Mouse (Mus musculus) 416B (cell line): Measurements from ENCODE around the gene Tnrc6b.
"Not testable (repeated sequence)": the region's sequence is repeated elsewhere in the genome, so short reads cannot be mapped to it uniquely, and the experiment has no call there.

Experiments used
- DNase-seq: peaks from one replicate; pipeline ENCODE4 v3.0.0; 2011; ENCODE audit warnings: low read depth

The Tnrc6b gene

DNA sequence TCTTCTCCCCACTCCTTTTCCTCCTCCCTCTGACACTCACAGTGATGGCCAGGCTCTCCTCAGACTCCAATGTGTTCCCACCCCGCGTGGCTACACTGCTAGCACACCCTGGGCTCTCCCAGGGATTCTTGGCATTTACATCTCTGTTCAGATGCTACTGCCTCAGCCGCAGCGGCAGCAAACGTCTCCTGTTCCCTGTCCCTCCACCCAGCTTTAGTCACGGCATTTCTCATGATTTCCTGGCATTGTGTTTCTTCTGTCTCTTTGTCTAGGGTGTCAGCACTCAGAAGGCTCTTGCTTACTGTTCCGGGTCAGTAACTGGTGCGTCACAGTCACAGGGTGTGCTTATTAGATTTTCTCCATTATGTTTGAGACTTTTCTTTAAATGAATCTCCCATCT is 138.9 kb downstream of the Tnrc6b start:
- no peak for DNase-seq

DNA sequence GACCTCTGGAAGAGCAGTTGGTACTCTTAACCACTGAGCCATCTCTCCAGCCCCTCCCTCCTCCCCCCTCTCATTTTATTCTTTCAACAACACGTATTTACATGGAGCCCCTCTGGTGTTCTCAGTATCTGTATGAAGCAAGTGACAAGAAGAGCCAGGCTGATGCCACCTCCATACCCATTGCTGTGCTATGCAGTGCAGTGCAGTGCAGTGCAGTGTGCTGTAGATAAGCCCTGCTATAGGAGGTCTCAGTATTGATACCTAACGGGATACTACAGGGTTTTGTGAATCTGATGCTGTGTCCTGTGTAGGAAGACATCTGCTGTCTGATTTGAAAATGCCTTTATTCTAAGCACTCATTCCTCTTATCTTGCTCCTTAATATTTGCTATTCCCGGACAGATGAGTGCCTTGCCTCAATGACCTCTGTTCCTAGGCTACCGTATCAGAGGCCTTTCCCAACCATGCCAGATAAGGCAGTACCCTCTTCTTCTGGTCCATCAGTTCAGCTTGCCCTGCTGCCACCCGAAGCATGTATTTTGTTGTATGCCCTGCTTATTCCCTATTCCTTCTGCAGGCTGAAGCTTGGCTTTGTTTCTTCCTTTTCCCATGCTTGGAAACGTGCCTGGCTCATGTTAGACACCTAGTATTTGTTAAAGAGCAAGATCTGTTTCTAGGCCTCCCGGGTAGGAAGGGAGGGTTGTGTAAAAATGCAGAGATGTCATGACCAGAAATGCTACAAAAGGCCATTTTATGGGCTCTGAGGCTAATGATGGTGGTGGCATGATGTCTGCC is 139.8 kb downstream of the Tnrc6b start:
- no peak for DNase-seq

DNA sequence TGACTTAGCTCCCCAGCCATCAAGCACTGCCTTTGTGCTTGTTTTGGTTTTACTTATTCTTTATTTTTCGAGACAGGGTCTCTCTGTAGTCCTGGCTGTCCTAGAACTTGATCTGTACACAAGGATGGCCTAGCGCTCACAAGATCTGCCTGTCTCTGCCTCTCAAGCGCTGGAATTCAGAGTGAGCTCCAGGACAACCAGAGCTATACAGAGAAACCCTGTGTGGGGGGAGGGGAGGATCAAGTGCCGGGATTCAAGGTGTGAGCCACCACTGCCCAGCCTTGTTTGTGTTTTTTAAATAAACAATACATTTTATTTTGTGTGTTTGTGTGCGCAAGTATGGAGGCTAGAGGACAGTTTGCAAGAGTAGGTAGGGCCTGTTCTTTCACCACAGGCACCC is 141.0 kb downstream of the Tnrc6b start:
- DNase-seq: no peak

DNA sequence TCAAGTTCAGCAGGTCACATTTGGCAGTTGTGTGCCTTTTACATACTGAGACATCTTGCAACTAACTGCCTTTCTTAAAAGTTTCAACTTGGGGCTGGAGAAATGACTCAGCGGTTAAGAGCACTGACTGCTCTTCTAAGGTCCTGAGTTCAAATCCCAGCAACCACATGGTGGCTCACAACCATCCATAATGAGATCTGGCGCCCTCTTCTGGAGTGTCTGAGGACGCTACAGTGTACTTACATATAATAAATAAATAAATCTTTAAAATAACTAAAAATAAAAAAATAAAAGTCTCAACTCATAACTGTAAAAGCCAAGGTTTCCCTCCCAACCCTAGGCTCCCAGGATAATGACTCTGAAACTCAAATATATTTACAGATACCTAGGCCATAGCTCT is 141.4 kb downstream of the Tnrc6b start:
- not testable (repeated sequence) for DNase-seq

DNA sequence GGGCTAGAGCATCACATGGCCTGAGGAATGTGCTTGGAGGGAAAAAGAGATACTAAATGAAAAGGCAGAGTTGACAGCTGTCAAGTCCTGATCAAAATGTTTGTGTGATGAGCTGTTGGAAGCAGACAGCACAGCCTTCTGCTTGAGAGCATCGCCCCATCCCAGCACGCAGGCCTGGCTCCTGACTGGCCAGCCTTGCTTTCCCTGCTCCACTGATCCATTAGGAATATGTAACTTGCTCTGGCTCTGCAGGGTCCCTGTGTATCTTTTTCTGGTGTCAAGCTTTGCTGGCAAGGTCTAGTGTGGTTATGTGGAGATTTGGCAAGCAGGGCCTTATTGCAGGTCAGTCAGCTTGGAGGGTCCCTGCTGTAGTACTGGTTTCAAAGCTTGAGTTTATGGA is 148.3 kb downstream of the Tnrc6b start:
- no peak for DNase-seq

DNA sequence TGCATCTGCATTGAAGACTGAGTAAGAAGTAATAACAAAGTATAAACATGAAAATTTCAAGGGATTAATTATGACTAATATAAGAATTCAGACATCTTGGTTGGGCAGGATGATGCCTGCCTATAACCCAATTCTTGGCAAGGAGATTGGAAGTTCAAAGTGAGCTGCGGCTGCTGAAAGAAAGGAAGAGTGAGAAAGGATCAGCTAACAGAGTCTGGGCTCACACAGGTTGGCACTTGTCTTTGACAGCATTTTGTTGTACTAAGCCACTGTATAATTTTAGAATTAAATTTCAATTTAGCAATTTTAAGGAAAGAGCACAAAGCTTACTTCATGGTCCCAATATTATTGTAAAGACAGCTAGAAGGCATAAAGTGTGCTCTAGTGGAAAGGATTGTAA is 150.2 kb downstream of the Tnrc6b start:
- no peak for DNase-seq

DNA sequence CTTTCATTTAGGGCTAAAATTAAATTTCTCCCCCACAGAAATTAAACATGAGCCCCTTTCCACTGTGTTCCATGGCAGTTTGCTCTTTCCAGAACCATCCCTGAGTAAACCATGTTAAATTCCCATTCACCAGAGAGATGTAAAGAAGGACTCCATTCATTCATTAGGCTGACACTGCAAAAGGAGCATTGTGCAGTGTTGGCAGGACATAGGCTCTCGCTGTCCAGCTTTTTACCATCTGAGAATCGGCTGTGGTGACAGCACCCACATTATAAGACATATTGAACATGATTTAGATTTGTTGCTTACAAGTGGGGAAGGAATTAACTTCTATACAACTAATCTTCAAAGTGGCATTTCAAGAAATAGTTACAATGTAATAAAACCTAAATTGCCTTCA is 150.9 kb downstream of the Tnrc6b start:
- DNase-seq: no peak

DNA sequence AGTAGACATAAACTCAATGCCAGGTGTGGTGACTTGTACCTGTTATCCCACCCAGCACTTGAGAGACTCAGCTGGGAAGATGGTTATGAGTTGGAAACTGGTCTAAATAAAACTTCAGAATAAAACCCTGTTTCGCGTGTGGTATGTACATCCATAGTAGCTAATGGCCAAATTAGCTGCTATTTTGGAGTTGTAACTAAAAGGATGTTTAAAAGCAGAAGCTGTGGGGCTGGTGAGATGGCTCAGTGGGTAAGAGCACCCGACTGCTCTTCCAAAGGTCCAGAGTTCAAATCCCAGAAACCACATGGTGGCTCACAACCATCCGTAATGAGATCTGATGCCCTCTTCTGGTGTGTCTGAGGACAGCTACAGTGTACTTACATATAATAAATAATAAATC is 157.5 kb downstream of the Tnrc6b start:
- not testable (repeated sequence) for DNase-seq

DNA sequence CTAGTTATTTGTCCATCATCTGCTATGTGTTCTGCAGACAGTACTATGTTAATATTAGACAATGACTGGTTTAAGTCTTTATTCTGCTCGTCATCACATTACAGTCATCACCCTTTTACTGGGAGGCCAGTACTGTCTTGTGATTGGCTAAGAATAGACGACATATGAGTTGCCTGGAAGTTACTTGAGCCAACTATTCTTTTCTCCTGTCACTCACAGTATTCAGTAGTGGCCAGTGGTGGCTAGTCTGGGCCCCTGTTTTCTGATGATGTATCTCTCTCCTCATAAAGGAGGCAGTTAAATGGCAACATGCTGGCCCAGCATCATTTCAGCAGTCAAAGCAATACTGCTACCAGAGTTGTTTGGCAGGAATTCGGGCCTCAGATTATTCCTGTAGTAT is 163.6 kb downstream of the Tnrc6b start:
- DNase-seq: no peak

DNA sequence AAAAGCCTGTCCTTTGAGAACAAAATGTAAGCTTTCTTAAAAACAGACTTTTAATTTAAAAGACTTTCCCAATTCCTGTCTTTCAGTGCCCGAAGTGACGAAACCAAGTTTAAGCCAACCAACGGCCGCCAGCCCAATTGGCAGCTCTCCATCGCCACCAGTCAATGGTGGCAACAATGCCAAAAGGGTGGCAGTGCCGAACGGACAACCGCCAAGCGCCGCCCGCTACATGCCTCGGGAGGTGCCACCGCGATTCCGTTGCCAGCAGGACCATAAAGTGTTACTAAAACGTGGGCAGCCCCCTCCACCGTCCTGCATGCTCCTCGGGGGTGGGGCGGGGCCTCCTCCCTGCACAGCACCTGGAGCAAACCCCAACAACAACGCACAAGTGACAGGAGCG is 165.1 kb downstream of the Tnrc6b start:
- no peak for DNase-seq

DNA sequence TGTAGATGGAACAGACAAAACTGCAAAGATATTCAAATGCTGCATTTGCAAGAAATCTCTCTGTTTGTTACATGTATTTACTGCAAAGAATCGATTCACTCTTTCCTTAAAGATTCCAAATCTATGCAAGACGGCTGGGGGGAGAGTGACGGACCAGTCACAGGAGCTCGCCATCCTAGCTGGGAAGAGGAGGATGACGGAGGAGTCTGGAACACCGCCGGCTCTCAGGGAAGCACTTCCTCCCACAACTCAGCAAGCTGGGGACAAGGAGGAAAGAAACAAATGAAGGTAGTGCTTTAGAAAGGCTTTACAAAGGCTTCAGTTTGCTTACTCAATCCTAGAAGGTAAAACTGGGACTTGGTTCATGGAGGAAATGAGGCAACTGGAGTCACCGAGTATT is 173.0 kb downstream of the Tnrc6b start:
- no peak for DNase-seq

DNA sequence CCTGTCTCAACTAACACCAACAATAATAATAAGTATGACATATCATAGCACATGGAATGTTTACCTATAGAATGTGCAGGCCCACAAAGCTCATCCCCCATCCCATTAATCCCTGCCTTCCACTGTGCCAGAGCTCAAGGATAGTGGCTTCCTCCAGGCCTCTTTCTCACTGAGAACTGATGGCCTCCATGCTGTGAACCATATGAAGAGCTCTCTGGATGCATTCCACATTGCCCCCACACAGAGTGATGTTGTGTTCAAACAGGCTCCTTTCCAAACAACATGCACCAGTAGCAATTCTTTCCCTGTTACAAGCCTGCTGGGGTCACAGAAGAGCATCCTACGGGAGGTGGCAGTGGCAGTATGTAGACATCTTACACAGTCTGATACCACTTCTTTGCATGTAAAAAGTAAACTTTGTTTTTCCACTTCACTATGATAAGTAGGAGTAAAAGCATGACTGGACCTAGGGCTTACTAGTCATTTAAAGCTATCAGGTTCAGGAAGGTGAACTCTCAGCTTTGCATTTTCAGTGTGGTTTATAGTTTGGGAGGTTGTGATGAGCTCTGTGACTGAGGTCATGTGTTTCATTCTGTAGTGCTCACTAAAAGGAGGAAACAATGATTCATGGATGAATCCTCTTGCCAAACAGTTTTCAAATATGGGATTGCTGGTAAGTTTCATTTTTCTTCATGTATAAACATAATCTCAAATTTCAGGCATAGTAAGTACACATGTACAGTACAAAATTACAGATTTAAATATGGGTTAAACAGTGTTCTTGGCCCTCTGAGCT is 175.4 kb downstream of the Tnrc6b start:
- peak; percentile 63 for DNase-seq

DNA sequence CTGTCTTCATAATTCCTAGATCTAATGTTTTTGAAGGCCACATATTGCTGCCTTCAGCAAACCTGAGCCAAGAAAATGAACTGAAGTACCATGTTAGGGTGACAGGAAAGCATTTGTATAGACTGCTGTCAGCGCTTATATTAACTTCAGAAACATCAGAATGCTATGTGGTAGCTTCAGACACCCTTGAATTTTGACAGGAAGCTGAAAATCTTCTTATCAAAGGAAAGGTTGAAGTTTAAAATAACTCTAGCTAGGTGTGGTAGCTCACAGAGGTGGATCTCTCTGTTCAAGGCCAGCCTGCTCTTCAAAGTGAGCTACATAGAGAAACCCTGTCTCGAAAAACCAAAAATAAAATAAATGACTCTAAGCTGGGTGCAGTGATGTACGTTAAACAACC is 181.2 kb downstream of the Tnrc6b start:
- DNase-seq: no peak

DNA sequence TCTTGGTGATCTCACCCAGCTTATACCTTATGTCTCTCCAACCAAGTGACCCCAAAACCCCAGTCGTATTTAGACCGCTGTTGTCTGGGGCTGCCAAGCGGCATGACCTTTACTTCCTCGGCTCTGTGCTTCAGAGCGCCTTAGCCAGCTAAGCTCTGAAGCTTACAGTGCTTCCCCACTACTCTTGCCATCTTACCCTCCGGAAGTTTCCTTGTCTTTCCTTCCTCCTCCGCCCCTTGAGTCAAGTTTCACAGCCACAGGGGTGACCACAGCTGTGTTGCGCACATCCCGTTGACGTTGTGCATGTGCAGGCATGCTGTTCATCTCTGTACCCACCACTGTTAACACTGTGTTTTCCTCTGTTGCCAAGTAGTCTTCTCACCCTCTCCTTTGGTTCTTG is 185.6 kb downstream of the Tnrc6b start:
- DNase-seq: peak; percentile 73

DNA sequence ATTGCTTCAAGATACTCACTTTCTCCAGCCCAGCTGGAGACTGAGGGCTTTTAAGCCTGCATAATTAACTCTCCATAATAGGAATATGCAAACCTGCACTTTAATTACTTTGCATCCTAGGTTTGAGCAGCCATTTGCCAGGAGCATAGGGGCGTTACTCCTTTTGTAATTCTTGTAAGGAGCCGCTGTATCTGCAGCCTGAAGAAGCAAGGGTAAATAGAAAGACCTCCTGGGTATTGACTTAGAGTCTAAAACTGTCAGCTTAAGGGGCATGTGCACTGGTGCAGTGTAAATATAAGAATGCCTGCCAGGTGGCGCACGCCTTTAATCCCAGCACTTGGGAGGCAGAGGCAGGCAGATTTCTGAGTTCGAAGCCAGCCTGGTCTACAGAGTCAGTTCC is 186.8 kb downstream of the Tnrc6b start:
- no peak for DNase-seq

DNA sequence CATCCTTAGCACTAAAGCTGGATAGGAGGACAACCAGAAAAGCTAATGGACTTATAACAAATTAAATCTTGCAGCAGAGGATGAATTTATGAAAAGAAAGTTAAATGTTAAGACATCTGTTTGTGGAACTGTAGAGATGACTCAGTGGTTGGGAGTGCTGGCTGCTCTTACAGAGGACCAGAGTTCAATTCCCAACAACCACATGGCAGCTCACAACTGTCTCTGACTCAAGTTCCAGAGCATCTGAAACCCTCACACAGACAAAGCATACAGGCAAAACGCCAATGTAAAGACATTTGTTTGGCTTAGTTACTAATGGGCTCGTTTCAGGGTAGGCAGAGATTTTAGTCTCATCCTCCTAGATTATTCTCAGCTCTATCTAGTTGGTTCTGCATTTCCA is 188.7 kb downstream of the Tnrc6b start:
- no peak for DNase-seq

DNA sequence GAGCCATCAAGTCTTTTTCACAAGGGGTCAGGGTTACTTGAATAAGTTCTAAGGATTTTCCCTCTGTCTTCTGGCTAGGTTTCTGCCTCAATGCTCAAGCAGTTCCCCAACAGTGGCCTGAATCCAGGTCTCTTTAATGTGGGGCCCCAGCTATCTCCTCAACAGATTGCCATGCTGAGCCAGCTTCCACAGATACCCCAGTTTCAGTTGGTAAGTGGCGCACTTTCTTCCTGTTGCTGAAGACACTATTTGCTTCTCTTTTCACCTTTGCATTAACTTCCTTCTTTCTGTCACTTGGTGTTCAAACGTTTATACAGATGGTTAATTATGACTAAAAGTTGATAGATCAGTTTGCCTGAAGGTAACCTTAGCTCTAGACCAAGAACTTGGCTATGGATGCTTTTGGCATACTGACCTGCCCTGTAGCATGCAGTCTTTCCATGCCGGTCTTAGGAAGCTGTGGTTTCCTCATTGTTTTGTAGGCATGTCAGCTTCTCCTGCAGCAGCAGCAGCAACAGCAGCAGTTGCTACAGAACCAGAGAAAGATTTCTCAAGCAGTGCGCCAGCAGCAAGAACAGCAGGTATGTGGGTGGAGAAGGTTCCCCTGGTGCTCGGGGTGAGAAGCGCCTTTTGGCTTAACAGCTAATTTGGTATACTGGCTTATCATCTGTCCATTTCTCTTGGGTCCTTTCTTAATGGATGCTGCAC is 190.8 kb downstream of the Tnrc6b start:
- DNase-seq: peak; percentile 59

DNA sequence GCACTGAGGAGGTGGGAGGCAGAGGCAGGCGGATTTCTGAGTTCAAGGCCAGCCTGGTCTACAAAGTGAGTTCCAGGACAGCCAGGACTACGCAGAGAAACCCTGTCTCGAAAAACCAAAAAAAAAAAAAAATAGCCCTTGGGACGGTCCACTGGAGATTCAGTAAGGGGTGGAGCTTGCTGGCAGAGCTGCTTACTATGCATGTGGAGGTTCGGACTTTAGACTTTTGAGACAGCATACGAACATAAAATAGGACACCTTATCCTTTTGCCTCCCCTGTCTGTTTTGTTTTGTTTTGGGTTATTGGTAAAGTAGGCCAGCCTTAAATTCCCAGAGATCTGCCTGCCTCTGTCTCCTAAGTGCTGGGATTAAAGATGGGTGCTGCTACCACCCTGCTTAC is 193.7 kb downstream of the Tnrc6b start:
- DNase-seq: not testable (repeated sequence)

DNA sequence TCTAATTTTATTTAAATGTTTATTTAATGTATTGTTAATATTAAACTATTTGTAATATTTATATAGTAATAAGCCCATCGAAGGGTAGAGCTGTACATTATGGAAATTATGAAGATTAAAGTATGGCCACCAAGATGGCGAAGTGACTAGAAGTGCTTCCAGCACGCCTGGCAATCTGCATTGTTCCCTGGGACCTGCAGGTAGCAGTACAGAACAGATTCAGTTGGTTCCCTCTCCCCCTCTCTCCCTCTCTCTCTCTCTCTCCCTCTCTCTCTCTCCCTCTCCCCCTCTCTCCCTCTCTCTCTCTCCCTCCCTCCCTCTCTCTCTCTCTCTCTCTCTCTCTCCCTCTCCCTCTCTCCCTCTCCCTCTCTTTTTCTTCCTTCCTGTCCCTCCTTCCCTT is 199.1 kb downstream of the Tnrc6b start:
- DNase-seq: no peak

DNA sequence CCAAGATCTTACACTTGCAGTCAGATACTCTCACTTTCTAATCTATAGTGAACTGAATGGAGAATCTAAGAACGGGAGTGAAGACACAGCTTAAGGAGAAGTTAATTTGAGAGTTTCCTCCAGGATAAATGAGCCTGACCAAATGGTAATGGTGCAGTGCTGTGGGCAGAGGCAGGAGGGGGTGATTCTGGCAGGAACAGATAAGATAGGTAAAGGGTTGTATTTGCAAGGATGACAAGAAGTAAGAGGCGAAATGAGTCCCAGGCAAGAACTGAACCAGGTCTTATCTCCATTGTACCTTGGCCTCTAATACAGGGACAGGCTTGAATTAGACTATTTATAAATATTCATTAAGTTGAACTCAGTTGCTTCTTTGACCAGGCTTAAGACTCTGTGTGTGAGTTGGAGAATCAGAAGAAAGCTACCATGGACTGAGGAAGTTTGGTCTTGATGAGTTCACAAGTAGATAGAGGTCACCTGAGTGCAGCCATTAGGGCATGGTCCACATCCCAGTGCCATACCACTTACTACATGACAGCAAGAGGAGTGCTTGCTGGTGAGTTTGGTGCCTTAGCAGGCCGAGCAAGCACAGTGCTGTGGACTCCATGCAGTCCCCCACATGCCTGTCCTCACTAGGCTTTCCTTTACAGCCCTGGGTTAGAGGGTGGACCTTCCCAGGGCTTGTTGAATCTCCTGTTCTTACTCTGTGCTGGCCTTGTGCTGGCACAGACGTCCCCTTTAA is 199.8 kb downstream of the Tnrc6b start:
- DNase-seq: no peak

DNA sequence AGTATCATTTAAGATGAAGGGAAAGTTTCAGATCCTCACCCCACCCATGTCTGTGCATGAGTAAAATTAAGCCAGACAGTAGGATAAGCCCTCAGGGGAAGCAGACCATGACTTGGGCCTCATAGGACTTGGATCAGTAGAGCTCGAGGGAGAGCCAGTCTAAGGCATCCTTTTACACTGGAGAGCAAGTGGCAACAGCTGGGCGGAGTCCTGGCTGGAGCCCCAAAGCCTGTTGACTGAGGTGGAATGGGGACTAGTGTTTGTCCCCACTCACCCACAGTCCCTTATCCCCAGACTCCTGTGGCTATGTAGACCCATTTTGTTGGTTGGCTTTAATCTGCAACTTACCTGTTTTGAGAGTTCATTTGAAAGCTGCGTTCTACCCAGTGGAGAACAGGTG is 201.1 kb downstream of the Tnrc6b start:
- DNase-seq: no peak

DNA sequence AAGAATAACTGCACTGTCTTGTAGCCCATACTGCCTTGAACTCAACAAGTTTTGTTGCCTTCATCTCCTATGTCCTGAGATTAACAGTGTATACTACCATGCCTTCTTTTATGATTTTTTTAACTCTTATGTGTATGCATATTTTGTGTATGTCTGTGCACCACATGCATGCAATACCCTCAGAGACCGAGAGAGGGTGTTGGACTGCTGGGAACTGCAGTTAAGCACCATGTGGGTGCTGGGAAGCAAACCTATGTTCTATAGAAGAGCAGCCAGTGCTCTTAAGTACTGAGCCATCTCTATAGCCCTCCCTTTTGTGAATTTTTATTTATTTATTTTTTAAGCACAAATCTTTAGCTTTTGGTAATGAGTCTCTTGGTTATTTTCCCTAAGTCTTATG is 202.7 kb downstream of the Tnrc6b start:
- DNase-seq: no peak
